Mouse (Mus musculus) C2C12 (cell line): ENCODE data around the gene Tgfb2.

Experiments
- CEBPB ChIP-seq: IDR thresholded peaks from one replicate; pipeline ENCODE4 v1.6.1; 2011; ENCODE audit warnings: low read depth, mild to moderate bottlenecking, control low read depth, moderate library complexity
- CTCF ChIP-seq: IDR thresholded peaks from one replicate; pipeline ENCODE4 v1.5.1; 2011; ENCODE audit not compliant: control insufficient read depth, insufficient read depth, insufficient read length
- FOSL1 ChIP-seq: IDR thresholded peaks from one replicate; pipeline ENCODE4 v1.8.0; 2011; ENCODE audit warnings: mild to moderate bottlenecking, low read length; ENCODE audit not compliant: poor library complexity, insufficient read depth, severe bottlenecking
- MAX ChIP-seq: IDR thresholded peaks from one replicate; pipeline ENCODE4 v1.6.1; 2011; ENCODE audit warnings: mild to moderate bottlenecking, control low read depth
- MYOD1 ChIP-seq: IDR thresholded peaks from one replicate; pipeline ENCODE4 v1.6.1; 2011; ENCODE audit warnings: low read depth; ENCODE audit not compliant: control insufficient read depth, insufficient read length
- MYOG ChIP-seq: IDR thresholded peaks from one replicate; pipeline ENCODE4 v1.6.1; 2011; ENCODE audit not compliant: control insufficient read depth, insufficient read length; ENCODE audit errors: extremely low read depth
- USF1 ChIP-seq: IDR thresholded peaks from one replicate; pipeline ENCODE4 v1.6.1; 2011; ENCODE audit warnings: low read depth, mild to moderate bottlenecking, control low read depth, moderate library complexity

- TF ChIP-seq CEBPB (no peak), CTCF (no peak), MYOG (no peak), MAX (no peak), USF1 (no peak), MYOD1 (no peak), FOSL1 (no peak)
Measured at GRCm38 (mm10) chr1:186703980-186704701, 1.6 kb downstream of the Tgfb2 start.
